Mouse (Mus musculus): Measurements from ENCODE around the gene Fkbp10. TPM values are rescaled to one million over a fixed set of nuclear protein-coding genes. Genes with fewer than 3 reads are reported as not detected.

Gene Fkbp10
- polyA plus RNA-seq, 1 experiment from 2014 or later, result 0.10 TPM

DNA sequence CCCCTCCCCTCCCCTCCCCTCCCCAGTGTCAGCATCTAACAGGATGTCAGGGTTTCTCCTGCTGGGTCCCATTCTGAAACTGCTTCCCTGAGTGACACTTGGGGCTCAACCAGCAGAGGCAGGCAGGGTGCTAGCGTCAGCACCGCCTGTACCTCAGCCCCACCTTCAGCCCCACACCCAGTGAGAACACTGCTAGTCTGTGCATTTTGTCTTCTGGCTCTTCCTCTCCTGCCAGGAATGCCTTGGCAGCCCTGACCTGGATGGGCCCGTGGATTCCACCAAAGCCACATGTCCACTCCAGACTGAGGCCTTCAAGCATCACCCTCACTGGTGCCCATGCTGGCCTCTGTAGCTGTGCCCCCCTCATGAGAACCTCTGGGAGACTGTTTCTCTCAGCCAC is 5.8 kb upstream of the Fkbp10 start:
- ATAC-seq, result no peak
- in situ Hi-C loops (cut with MboI; ENCODE audit: low pct_unique_long_range_greater_than_20kb), result loop anchor here (5.0 kb wide), 1 partner anchor 47 kb away; no protein-coding TSS in a partner anchor
- POLR2A ChIA-PET, result no interaction called here

DNA sequence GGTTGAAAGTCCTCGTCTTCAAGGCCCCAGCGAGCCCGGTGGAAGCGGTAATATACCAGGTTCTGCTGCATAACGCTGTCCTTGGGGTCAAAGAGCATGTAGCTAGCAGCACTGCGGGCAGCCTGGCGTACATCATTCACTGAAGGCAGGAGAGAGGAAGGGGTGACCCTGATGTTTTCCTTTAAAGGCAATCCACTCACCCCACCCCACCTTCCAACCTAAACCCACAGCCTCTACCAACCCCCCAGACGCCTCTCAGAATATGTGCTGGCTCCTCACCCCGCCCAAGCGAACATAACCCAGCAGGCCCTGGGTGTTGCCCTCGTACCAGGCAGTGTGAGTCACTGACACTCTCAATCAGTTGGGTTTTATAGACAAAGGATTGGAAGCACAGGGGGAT is 3.8 kb upstream of the Fkbp10 start:
- in situ Hi-C loops (cut with MboI; ENCODE audit: low pct_unique_long_range_greater_than_20kb), result no loop called here
- CTCF ChIA-PET, result interaction anchor here (1.0 kb wide), 1 partner anchor 63 kb away, joined by 3 read pairs; no protein-coding TSS in a partner anchor
- DNase-seq (ENCODE audit: low read depth, low spot score) (no peak), ATAC-seq (no peak)
- no peaks in the 10 kb centered on the region for H3K27me3 ChIP-seq
- POLR2A ChIA-PET, result no interaction called here
- no peak for TF ChIP-seq CTCF (IDR thresholded peaks at IDR 0.05)

More for the DNA sequence above, 5.8 kb upstream of the Fkbp10 start:
- no peak for TF ChIP-seq CTCF (IDR thresholded peaks at IDR 0.05)
- no peak for DNase-seq (ENCODE audit: low read depth, low spot score)
- CTCF ChIA-PET, result interaction anchor here (1.5 kb wide), 1 partner anchor 9 kb away, joined by 3 read pairs; no protein-coding TSS in a partner anchor
- H3K27me3 ChIP-seq, result no peaks in the 10 kb centered on the region

DNA sequence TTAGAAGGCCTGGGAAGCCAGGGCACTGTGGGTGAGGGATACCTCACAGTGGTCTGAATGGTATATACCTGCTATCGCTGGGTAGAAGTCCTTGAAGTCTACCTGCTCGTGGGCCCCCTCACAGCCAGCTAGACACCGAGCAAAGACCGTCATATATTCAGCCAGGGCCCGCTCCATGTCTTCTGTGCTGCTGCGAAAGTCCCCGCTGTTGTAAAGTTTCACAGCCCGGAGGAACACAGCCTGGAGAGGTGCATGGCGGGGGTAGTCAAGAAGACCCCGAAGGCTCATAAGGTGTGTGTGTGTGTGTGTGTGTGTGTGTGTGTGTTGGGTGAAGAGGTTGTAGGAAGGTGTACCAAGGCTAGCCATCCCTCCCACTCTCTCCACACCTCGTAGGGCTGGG is 2.0 kb upstream of the Fkbp10 start:
- H3K27me3 ChIP-seq, result no peaks in the 10 kb centered on the region
- in situ Hi-C loops (cut with MboI; ENCODE audit: low pct_unique_long_range_greater_than_20kb), result no loop called here
- CTCF ChIA-PET, result interaction anchor here (1.1 kb wide), 1 partner anchor 46 kb away, joined by 3 read pairs; no protein-coding TSS in a partner anchor
- DNase-seq (ENCODE audit: low read depth, low spot score) (no peak), ATAC-seq (no peak)
- TF ChIP-seq CTCF (IDR thresholded peaks at IDR 0.05), result no peak
- POLR2A ChIA-PET, result interaction anchor here (1.7 kb wide), 1 partner anchor 16 kb away, joined by 6 read pairs; the partner anchor contains the start of gene Jup

DNA sequence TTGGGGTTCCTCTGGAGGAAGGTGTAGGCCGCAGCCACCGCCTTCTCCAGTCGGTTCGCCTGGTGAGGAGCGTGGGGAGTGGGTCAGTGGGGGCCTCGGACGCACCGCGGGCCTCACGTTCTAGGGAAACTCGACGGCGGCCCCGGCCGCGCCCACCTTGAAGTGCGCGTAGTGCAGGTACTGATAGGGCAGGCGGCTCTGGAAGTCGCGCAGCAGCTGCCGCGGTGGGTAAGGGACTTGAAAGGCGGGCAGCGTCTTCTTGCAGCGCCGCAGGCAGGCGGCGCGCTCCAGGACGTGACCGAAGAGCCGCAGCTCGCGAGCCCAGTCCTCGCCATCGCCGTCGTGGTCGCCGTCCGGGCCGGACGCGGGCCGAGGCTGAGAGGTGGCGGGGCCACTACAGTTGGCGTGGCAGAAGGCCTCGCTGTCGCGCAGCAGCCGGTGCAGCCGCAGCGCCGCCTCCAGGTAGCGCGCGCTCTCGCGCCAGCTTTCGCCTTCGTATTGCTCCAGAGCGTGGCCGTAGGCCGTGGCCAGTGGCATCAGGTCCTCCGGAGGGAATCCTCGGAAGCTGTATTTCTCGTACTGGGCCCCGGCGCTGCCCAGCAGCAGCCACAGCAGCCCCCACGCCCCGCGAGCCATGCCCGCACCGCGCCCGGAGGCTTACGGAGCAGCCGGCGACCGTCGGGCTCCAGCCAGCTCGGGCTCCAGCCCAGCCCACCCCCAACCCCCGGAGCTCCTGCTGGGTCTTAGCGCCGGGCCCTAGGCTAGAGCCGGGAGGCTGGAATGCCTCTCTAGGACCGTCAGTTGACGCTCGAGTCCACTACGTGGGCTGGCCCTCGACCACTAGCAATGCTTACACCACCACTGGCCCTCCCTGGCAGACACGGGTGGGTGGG is 1.2 kb upstream of the Fkbp10 start, which contains the start of gene P3h4:
Gene P3h4 (minus strand): TSS at position 816 of the 893 bp plus-strand sequence.
- in situ Hi-C loops (cut with MboI; ENCODE audit: low pct_unique_long_range_greater_than_20kb), result no loop called here
- ChIA-PET POLR2A (interaction anchor here (0.9 to 1.7 kb wide), 2 partner anchors 15 to 17 kb away, joined by 3 to 6 read pairs; partner anchors contain the start of gene Jup), CTCF (interaction anchor here (0.6 to 1.1 kb wide), 3 partner anchors 18 to 120 kb away, joined by 3 read pairs; no protein-coding TSS in a partner anchor)
- peak; percentile 75 for ATAC-seq
- no peaks in the 10 kb centered on the region for H3K27me3 ChIP-seq
- peak; percentile 99 for TF ChIP-seq CTCF (IDR thresholded peaks at IDR 0.05)
- no peak for DNase-seq (ENCODE audit: low read depth, low spot score)

DNA sequence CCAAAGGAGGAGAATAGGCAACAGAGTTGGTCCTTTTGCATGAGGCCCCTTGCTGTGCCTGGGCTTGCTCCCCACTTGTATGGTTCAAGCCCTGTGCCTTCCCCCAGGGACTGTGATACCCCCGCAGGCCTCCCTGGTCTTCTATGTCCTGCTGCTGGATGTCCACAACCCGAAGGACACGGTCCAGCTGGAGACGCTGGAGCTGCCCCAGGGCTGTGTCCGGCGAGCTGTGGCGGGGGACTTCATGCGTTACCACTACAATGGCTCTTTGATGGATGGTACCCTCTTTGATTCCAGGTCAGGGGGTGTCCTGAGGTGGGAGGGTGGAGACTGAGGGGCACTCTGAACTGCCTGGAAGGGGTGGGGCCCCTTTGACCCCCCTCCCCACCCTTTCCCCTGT is 6.0 kb downstream of the Fkbp10 start:
- in situ Hi-C loops (cut with MboI; ENCODE audit: low pct_unique_long_range_greater_than_20kb), result loop anchor here (5.0 kb wide), 1 partner anchor 276 kb away; no protein-coding TSS in a partner anchor
- no peak for TF ChIP-seq CTCF (IDR thresholded peaks at IDR 0.05)
- ATAC-seq, result no peak
- POLR2A ChIA-PET, result no interaction called here
- DNase-seq (ENCODE audit: low read depth, low spot score), result no peak
- H3K27me3 ChIP-seq, result no peaks in the 10 kb centered on the region
- CTCF ChIA-PET, result no interaction called here

DNA sequence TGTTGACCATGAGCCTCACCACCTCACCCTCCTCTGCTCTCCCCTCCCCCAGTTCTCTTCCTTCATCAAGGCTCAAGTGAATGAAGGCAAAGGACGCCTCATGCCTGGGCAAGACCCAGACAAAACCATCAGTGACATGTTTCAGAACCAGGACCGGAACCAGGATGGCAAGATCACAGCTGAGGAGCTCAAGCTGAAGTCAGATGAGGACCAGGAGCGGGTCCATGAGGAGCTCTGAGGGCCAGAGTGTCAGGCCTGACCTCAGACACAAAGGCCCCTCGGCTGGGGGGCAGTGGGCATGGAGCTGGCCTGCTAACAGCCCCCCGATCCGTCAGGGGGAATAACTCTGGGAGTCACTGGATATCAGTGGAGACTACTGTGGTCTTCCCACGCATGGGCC is 8.3 kb downstream of the Fkbp10 start:
- ATAC-seq (no peak), DNase-seq (ENCODE audit: low read depth, low spot score) (no peak)
- in situ Hi-C loops (cut with MboI; ENCODE audit: low pct_unique_long_range_greater_than_20kb), result loop anchor here (5.0 kb wide), 1 partner anchor 273 kb away; no protein-coding TSS in a partner anchor
- no peak for TF ChIP-seq CTCF (IDR thresholded peaks at IDR 0.05)
- H3K27me3 ChIP-seq, result no peaks in the 10 kb centered on the region
- ChIA-PET POLR2A (interaction anchor here (0.5 kb wide), 1 partner anchor 261 kb away, joined by 5 read pairs; no protein-coding TSS in a partner anchor), CTCF (interaction anchor here (1.8 kb wide), 1 partner anchor 132 kb away, joined by 4 read pairs; no protein-coding TSS in a partner anchor)

DNA sequence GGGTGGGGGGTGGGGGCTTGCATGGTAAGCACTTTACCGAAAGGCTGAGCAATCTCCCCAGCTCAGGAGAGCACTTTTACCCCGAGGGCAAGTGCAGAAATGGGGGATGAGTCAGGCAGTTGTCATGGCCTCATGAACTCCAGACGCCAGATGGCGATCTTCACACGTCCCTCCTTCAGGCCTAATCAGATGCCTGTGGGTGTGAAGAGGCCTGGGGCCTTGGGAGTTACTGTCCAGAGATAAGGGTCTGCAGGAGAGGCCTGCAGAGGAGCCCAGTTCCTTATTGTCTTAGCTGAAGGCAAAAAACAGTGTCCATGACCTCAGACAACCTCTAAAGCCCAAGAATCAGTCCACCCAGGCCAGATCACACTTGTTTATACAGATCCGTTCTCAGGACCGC is 10.4 kb downstream of the Fkbp10 start:
- peak; percentile 93 for TF ChIP-seq CTCF (IDR thresholded peaks at IDR 0.05)
- no peaks in the 10 kb centered on the region for H3K27me3 ChIP-seq
- ChIA-PET CTCF (interaction anchor here (0.7 to 2.5 kb wide), 9 partner anchors 10 to 102 kb away, joined by 3 to 15 read pairs (median 5); partner anchors contain the start of gene Acly), POLR2A (interaction anchor here (1.0 kb wide), 1 partner anchor 27 kb away, joined by 3 read pairs; no protein-coding TSS in a partner anchor)
- DNase-seq (ENCODE audit: low read depth, low spot score), result no peak
- ATAC-seq, result peak; percentile 76
- in situ Hi-C loops (cut with MboI; ENCODE audit: low pct_unique_long_range_greater_than_20kb), result loop anchor here (5.0 kb wide), 2 partner anchors 41 to 131 kb away; no protein-coding TSS in a partner anchor

DNA sequence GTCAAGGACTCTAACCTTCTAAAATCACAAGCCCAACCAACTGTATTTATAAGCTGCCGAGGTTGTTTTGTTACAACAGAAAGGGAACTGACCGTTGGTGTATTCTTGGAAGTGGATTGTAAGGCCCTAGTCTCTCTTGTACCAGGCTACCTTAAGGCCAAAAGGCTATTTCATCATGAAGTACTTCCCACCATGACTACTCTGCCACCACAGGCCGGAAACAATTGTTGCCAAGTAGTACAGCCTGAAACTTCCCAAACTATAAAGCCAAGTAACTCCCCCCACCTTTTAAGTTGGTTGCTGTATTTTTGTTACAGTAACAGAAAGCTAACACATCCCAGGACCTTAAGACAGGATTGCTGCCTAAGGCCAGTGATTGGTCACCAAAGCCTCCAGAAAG is 11.3 kb downstream of the Fkbp10 start:
- ChIA-PET POLR2A (interaction anchor here (0.6 kb wide), 2 partner anchors 182 to 336 kb away, joined by 3 to 5 read pairs; partner anchors contain the start of gene Hcrt), CTCF (interaction anchor here (1.4 to 2.5 kb wide), 3 partner anchors 11 to 95 kb away, joined by 5 to 15 read pairs (median 6); no protein-coding TSS in a partner anchor)
- ATAC-seq, result no peak
- no peaks in the 10 kb centered on the region for H3K27me3 ChIP-seq
- TF ChIP-seq CTCF (IDR thresholded peaks at IDR 0.05), result no peak
- in situ Hi-C loops (cut with MboI; ENCODE audit: low pct_unique_long_range_greater_than_20kb), result loop anchor here (5.0 kb wide), 2 partner anchors 40 to 130 kb away; no protein-coding TSS in a partner anchor
- no peak for DNase-seq (ENCODE audit: low read depth, low spot score)

DNA sequence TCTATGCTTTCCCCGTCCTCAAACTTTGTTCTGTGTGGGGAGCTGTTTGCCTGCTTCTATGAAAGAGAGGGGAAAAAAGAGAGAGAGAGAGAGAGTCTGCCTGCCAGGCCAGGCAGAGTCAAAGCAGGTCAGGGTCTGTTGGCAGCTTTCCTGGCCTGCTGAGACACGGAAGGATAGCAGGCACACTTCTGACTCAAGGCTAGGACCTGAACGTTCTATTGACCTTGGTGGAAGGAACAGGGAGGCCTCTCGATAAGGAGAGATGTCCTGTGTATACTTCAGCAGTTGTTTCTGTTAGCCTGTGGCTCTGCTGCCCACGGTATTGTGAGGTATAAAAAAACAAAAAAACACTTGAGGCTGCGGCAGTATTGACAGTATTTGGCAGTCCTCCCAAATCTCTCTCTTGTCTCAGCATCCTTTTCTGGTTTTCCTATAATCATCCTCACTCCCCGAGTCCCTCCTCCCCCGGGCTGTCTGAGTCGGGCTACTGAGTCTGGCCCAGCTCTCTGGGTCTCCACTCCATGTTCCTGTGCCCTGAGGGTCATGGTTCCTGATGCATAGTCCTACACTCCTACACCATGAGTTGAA is 13.2 kb downstream of the Fkbp10 start:
- DNase-seq (ENCODE audit: low read depth, low spot score) (no peak), ATAC-seq (no peak)
- in situ Hi-C loops (cut with MboI; ENCODE audit: low pct_unique_long_range_greater_than_20kb), result loop anchor here (5.0 kb wide), 2 partner anchors 39 to 129 kb away; no protein-coding TSS in a partner anchor
- no peaks in the 10 kb centered on the region for H3K27me3 ChIP-seq
- POLR2A ChIA-PET, result interaction anchor here (0.9 to 1.3 kb wide), 3 partner anchors 9 to 34 kb away, joined by 3 read pairs; partner anchors contain the start of gene P3h4
- CTCF ChIA-PET, result interaction anchor here (1.1 kb wide), 1 partner anchor 9 kb away, joined by 3 read pairs; no protein-coding TSS in a partner anchor
- TF ChIP-seq CTCF (IDR thresholded peaks at IDR 0.05), result no peak

DNA sequence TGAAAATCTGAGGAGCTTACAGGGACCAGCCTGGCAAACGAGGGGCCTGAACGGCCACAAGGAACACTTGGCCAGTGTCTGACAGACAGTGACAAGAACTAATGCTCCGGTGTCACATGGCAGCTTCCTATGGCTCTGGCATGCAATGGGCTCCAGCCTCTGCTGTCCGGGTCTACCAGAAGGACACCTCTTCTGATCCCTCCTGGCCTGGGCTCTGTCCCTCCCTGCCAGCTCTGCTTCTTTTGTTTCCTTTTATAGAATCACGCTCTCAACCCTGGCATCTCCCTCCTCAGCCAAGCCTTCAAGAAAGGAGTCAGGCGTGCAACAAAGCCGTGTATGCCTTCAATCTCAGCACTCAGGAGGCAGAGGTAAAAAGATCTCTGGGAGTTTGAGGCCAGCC is 14.6 kb downstream of the Fkbp10 start:
- CTCF ChIA-PET, result interaction anchor here (1.1 kb wide), 1 partner anchor 62 kb away, joined by 3 read pairs; no protein-coding TSS in a partner anchor
- DNase-seq (ENCODE audit: low read depth, low spot score) (no peak), ATAC-seq (no peak)
- TF ChIP-seq CTCF (IDR thresholded peaks at IDR 0.05), result no peak
- POLR2A ChIA-PET, result interaction anchor here (1.1 to 1.3 kb wide), 3 partner anchors 9 to 16 kb away, joined by 3 read pairs; partner anchors contain the start of gene P3h4
- no peaks in the 10 kb centered on the region for H3K27me3 ChIP-seq
- in situ Hi-C loops (cut with MboI; ENCODE audit: low pct_unique_long_range_greater_than_20kb), result no loop called here
